Mouse (Mus musculus): Measurements from ENCODE around the gene Tjp3.

DNA sequence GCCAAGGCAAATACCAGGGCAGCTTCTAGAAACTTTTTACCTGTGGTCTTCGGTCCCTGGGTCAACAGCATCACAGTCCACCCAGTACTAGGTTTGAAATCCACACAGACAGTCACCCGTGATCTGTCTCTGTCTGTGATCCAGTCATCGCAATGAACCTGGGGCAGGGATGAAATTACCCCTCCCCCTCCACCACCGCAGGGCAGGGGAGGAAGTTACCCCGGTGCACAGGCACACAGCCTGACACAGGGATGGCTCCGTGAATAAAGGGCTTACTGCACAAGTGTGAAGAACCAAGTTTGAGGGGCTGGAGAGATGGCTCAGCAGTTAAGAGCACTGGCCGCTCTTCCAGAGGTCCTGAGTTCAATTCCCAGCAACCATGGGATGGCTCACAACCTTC, 12.4 kb upstream of the Tjp3 start:
- TF ChIP-seq CTCF (conservative IDR thresholded peaks at IDR 0.05; ENCODE audit: low read length) (no peak), NANOG (IDR thresholded peaks at IDR 0.05; ENCODE audit: borderline replicate concordance, low read length) (no peak), POU5F1 (IDR thresholded peaks at IDR 0.05; ENCODE audit: borderline replicate concordance, low read length) (no peak)

All from E14TG2a.4 (cell line).